Mouse (Mus musculus): ENCODE data around the gene Stard13.

DNA sequence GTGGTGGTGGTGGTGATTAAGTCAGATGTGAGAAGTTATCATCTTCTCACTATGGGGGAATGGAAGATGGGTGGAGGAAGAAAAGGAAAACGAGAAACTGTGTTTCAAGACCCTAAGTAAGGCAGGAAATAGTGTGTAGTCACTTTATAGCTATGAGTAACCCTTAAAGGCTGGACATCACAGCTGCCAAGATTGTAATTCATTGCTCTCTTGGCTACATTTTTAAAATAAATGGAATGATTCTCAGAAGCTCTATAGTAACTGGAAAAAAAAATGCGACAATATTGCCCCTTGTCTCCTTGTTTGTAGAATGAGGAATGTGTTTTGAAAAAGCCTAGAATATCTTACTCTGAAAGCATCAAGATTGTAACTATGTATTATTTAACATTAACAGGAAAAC lies 41.4 kb downstream of the Stard13 start:
- TF ChIP-seq POLR2A (IDR thresholded peaks at IDR 0.05; ENCODE audit: borderline replicate concordance, low read depth, low read length), result no peak
- no peak for TF ChIP-seq CTCF (IDR thresholded peaks at IDR 0.05; ENCODE audit: low read depth, low read length)
